Mouse (Mus musculus): ENCODE measurements around the gene Btd. TPM values are rescaled to one million over a fixed set of nuclear protein-coding genes. Genes with fewer than 3 reads are reported as not detected.
"Not testable (repeated sequence)": the region's sequence is repeated elsewhere in the genome, so short reads cannot be mapped to it uniquely, and the experiment has no call there.

Gene Btd
- polyA plus RNA-seq (2017; shearing (Covaris generic)), result 10 to 100 TPM; 20.3 to 28.6 (median 24.2) TPM

GRCm38 (mm10) chr14:31640890-31641505 is at the start of gene Btd, which contains the start of gene Hacl1:
Gene Btd, plus strand, starts transcription at chr14:31641028.
Gene Hacl1, minus strand, starts transcription at chr14:31641286.
- peak; percentile 97 for ATAC-seq

- ATAC-seq, result no peak
These were observed 49.6 kb upstream of the Btd start, which contains the start of gene Colq for GRCm38 (mm10) chr14:31591243-31591642. Gene Colq, minus strand, starts transcription at chr14:31591343.

GRCm38 (mm10) chr14:31593036-31593435 is 47.8 kb upstream of the Btd start:
- no peak for ATAC-seq

- ATAC-seq, result no peak
These were observed 46.1 kb upstream of the Btd start for GRCm38 (mm10) chr14:31594693-31595092.

- ATAC-seq, result no peak
These were observed 44.4 kb upstream of the Btd start for GRCm38 (mm10) chr14:31596408-31596807.

GRCm38 (mm10) chr14:31597446-31597845 is 43.4 kb upstream of the Btd start:
- no peak for ATAC-seq

GRCm38 (mm10) chr14:31601908-31602615 is 38.8 kb upstream of the Btd start:
- no peak for ATAC-seq

GRCm38 (mm10) chr14:31602616-31602979 is 38.2 kb upstream of the Btd start:
- ATAC-seq, result not testable (repeated sequence)

GRCm38 (mm10) chr14:31604916-31605315 is 35.9 kb upstream of the Btd start:
- ATAC-seq, result no peak

- ATAC-seq, result no peak
These were observed 35.3 kb upstream of the Btd start for GRCm38 (mm10) chr14:31605514-31605913.

GRCm38 (mm10) chr14:31611986-31612385 is 28.8 kb upstream of the Btd start:
- ATAC-seq, result no peak

GRCm38 (mm10) chr14:31613671-31614070 is 27.2 kb upstream of the Btd start:
- no peak for ATAC-seq

- ATAC-seq, result no peak
These were observed 23.6 kb upstream of the Btd start for GRCm38 (mm10) chr14:31617204-31617603.

GRCm38 (mm10) chr14:31617997-31618396 is 22.8 kb upstream of the Btd start:
- ATAC-seq, result no peak

GRCm38 (mm10) chr14:31620591-31621223 is 20.1 kb upstream of the Btd start:
- ATAC-seq, result no peak

GRCm38 (mm10) chr14:31622748-31623147 is 18.1 kb upstream of the Btd start:
- no peak for ATAC-seq

GRCm38 (mm10) chr14:31630677-31631076 is 10.2 kb upstream of the Btd start:
- no peak for ATAC-seq

GRCm38 (mm10) chr14:31640346-31640889 is 410 bp upstream of the Btd start, which contains the start of gene Gm49387:
Gene Gm49387, minus strand, starts transcription at chr14:31640878.
- ATAC-seq, result peak; percentile 3

GRCm38 (mm10) chr14:31641506-31642155 is 803 bp downstream of the Btd start:
- no peak for ATAC-seq

- ATAC-seq, result no peak
These were observed 3.5 kb downstream of the Btd start for GRCm38 (mm10) chr14:31644183-31644830.

- ATAC-seq, result no peak
These were observed 4.2 kb downstream of the Btd start for GRCm38 (mm10) chr14:31644931-31645547.

- ATAC-seq, result no peak
These were observed 5.1 kb downstream of the Btd start for GRCm38 (mm10) chr14:31645920-31646319.
